In the genomic region with DNA sequence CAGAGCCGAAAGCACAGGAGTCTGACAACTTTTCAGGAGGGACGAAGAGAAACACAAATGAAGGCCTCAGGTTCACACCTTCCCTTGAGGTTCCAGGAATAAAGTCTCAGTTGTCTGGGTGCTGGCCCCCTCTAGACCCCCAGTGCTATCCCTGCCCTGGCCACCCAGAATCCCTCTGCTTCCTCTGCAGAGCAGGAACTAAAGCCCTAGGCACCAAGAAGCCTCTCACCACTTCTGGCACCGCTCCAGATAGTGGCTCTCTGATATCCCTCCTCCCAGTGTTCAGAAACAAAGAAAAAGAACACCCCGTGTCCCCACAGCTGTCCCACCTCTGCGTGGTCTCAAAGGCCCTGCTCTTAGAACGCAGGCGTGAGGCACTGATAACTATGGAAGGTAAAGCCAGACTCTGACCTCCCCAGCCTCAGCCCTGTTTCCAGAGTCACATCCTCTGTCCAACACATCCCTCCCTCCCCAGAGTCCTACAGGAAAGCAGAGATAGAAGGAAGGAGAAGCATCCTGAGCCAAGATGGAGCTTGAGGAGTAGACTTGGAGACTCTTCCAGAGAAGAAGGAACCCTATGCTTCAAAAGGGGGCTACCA, we compare ENCODE assay signal across 8 mouse cellular contexts. TPM values are rescaled to one million over a fixed set of nuclear protein-coding genes. Genes with fewer than 3 reads are reported as not detected.
DNase-seq lines count a peak whose midpoint lies in the region; ATAC-seq lines count a peak whose summit lies in the region.

A gene (plus strand): TSS at position 549 of the 599 bp plus-strand sequence.

- H3K36me3 ChIP-seq in intestine, embryonic 14.5 days (ENCODE audit: control insufficient read depth, insufficient read depth, low read length) = peaks cover 55% of the 10 kb centered on the region
- H3K36me3 ChIP-seq in midbrain, embryonic 14.5 days (ENCODE audit: control insufficient read depth, insufficient read depth, low read length) = no peaks in the 10 kb centered on the region

- no peaks in the 10 kb centered on the region for H3K9me3 ChIP-seq in intestine, embryonic 14.5 days (ENCODE audit: control insufficient read depth, low read length)
- no peaks in the 10 kb centered on the region for H3K9me3 ChIP-seq in midbrain, embryonic 14.5 days (ENCODE audit: control insufficient read depth, low read length)

- peak; percentile 34 for ATAC-seq in intestine, embryonic 14.5 days (replicated peaks; ENCODE audit: low FRiP score, low TSS enrichment, low read depth)
- ATAC-seq in midbrain, embryonic 14.5 days (ENCODE audit: low FRiP score, low TSS enrichment) = peak; percentile 14; the same call in 1 of the 2 replicates

- no peak for DNase-seq in left cerebral cortex, adult 18-20 months (ENCODE audit: low spot score in 2 of 2)
- no peak for DNase-seq in left cerebral cortex, adult 11 months (ENCODE audit: low spot score)
- peak; percentile 16 for DNase-seq in brain, embryonic 18.5 days (ENCODE audit: low read depth, low spot score)
- DNase-seq in gonadal fat pad, adult 2 months (ENCODE audit: low read depth) = no peak
- DNase-seq in intestine, embryonic 14.5 days (ENCODE audit: low spot score) = no peak
- peak; percentile 24 for DNase-seq in liver
- DNase-seq in midbrain, embryonic 14.5 days = peak; percentile 73
- DNase-seq in spleen, adult 12 weeks (ENCODE audit: low spot score) = no peak

- WGBS in intestine, embryonic 14.5 days = 2% methylated on average over 7 of the region's 7 CpGs
- WGBS in midbrain, embryonic 14.5 days = 22% methylated on average over 7 of the region's 7 CpGs

- H3K9ac ChIP-seq in intestine, embryonic 14.5 days (ENCODE audit: low read length) = peak within 1 kb of the TSS; percentile 73
- peak within 1 kb of the TSS; percentile 27 for H3K9ac ChIP-seq in midbrain, embryonic 14.5 days (replicated peaks; ENCODE audit: low read length)

- no peaks in the 10 kb centered on the region for H3K27me3 ChIP-seq in intestine, embryonic 14.5 days (replicated peaks; ENCODE audit: control insufficient read depth, insufficient read depth, low read length)
- no peaks in the 10 kb centered on the region for H3K27me3 ChIP-seq in midbrain, embryonic 14.5 days (ENCODE audit: control insufficient read depth, insufficient read depth, low read length)

- H3K27ac ChIP-seq in intestine, embryonic 14.5 days (ENCODE audit: low read depth) = peak within 1 kb of the TSS; percentile 96
- H3K27ac ChIP-seq in midbrain, embryonic 14.5 days (replicated peaks; ENCODE audit: low read depth, low read length) = peak within 1 kb of the TSS; percentile 71

- H3K4me2 ChIP-seq in intestine, embryonic 14.5 days (ENCODE audit: low read length) = peak within 1 kb of the TSS; percentile 61
- peak within 1 kb of the TSS; percentile 57 for H3K4me2 ChIP-seq in midbrain, embryonic 14.5 days (ENCODE audit: low read length)

- H3K4me1 ChIP-seq in intestine, embryonic 14.5 days (replicated peaks; ENCODE audit: control insufficient read depth, insufficient read depth, low read length) = peaks cover 38% of the 10 kb centered on the region
- peaks cover 37% of the 10 kb centered on the region for H3K4me1 ChIP-seq in midbrain, embryonic 14.5 days (ENCODE audit: control insufficient read depth, insufficient read depth, low read length)

- H3K4me3 ChIP-seq in intestine, embryonic 14.5 days (ENCODE audit: low read depth, low read length) = peak within 1 kb of the TSS; percentile 65
- H3K4me3 ChIP-seq in midbrain, embryonic 14.5 days (replicated peaks; ENCODE audit: low read depth, low read length) = peak within 1 kb of the TSS; percentile 30

RNA-seq across cellular contexts. Expression of the gene that starts here (rescaled TPM):
- total RNA-seq in left cerebral cortex, adult 18-20 months (2021) = 10 to 100 TPM; 28.9 to 40.9 TPM
- polyA plus RNA-seq in gonadal fat pad, adult 2 months (2012; rRNA removed) = 109 and 139 TPM in 2 replicates
- 171 and 182 TPM in 2 replicates for polyA plus RNA-seq in intestine, embryonic 14.5 days (2014; fragmentation: Nextera tagmentation; extraction: Ambion mirVana)
- polyA plus RNA-seq in midbrain, embryonic 14.5 days (2014; fragmentation: Nextera tagmentation; extraction: Ambion mirVana) = 11.1 and 17.2 TPM in 2 replicates

Comparison
In these comparisons a context has a peak if more than half of its experiments do, and no peak if none do; other contexts are left out.
1. DNase-seq: peak in brain, embryonic 18.5 days (single experiment), liver (single experiment) and midbrain, embryonic 14.5 days (single experiment); none in left cerebral cortex, adult 18-20 months (0 of 2), left cerebral cortex, adult 11 months (single experiment), gonadal fat pad, adult 2 months (single experiment), intestine, embryonic 14.5 days (single experiment) and spleen, adult 12 weeks (single experiment).